Mouse (Mus musculus) thymus, adult 2 months (tissue): Measurements from ENCODE around the gene Wdr13.

ENCODE experiments used
- CTCF ChIP-seq: fragments of 200-500 bp; IDR thresholded peaks from 2 replicates; pipeline ENCODE4 v1.5.1; 2012; ENCODE audit warnings: mild to moderate bottlenecking, control low read depth, low read length, moderate library complexity, borderline replicate concordance; ENCODE audit not compliant: control insufficient read depth, poor library complexity, insufficient read depth; ENCODE audit errors: extremely low read depth
- POLR2A ChIP-seq: fragments of 200-500 bp; IDR thresholded peaks from 2 replicates; pipeline ENCODE4 v1.6.1; 2012; ENCODE audit warnings: mild to moderate bottlenecking, low read length, control low read depth, moderate library complexity; ENCODE audit not compliant: control insufficient read depth, poor library complexity, insufficient read depth; ENCODE audit errors: extremely low read depth

- TF ChIP-seq CTCF (no peak), POLR2A (no peak)
These were observed 46.2 kb upstream of the Wdr13 start for GRCm38 (mm10) chrX:8178871-8179270.
